Comparison of ENCODE assay signal across 19 mouse cellular contexts in the genomic region with DNA sequence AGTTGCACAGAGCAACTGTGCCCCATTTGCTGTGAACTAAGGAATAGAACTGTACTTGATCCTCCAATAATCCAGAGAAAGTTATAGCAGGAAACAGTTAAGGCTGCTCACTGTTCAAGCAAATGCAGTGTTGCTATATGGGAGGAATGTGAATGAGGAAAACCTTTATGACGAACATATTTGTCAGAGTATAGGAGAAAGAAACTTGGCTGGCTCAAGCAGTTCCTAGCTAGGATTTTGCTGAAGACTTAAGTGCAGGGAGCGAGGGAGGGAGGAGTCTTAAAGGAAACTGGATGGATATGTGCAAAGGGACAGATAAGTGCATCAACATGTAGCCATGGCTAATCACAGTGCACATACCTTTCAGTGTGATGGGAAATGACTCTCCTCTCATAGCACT.
"Had no signal": no experiment of that assay in that cellular context is flagged by ENCODE, and none has a peak within 500 bp of the region (broad histone marks: within the 10 kb centered on the region; RNA-seq: fewer than 3 reads in every experiment).

No protein-coding gene starts in this region.

- H3K4me3 ChIP-seq: midbrain, embryonic 10.5 days; midbrain, embryonic 12.5 days; myocyte; neural tube, embryonic 13.5 days; neural tube, embryonic 15.5 days had no signal

- ATAC-seq: midbrain, embryonic 16.5 days had no signal

- H3K27ac ChIP-seq: midbrain, embryonic 10.5 days; midbrain, embryonic 12.5 days; neural tube, embryonic 13.5 days; neural tube, embryonic 15.5 days had no signal

- DNase-seq: lung, adult 18-20 months; lung, embryonic 14.5 days; lung, postnatal 10 days; lung, postnatal 4 days; midbrain, embryonic 14.5 days; retina, postnatal 1 day; right cerebral cortex, adult 18-20 months; right cerebral cortex, postnatal 25 days; right cerebral cortex, postnatal 4 days; spleen, adult 18-20 months; thymus, adult 18-20 months; thymus, postnatal 14 days; thymus, postnatal 36 days had no signal
